Mouse (Mus musculus): ENCODE measurements around the gene Agfg2.

DNA sequence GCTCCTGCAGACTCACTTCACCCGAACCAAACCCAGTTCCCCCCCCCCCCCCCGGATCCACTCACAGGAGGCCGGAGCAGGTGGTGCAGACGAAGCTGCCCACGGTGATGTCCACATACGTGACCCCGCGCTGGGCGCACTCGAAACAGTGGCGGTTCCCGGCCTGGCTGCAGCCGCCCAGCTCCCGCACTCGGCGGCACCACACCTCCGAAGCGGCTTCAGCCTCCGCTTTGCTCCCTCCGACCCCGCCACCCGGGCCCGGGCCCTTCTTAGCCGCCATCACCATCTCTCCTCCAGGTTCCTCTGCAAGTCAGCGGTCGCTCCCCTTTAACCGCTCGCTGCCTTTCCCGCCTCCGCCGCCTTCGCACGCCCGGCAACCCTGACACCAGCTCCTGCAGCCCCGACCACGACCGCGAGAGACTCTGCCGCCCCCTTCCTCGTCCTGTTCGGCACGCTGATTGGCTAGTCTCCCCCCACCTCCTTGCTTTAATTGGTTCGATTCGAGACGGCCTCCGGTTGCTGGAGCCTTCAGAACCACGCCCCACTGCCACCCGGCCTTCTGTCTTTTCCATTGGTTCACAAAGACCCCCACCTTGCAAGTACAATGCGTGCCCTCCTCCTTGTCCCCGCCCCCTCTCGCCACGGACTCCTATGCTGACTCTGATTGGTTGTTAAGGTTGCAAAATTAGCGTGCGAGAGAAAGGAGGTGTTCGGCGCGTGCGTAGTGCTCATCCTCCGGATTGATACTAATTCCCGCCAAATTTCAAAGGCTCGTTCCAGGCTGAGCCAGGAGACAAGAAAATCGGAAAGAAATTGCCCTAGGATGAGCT lies at the start of gene Agfg2:
- TF ChIP-seq MAFK (IDR thresholded peaks at IDR 0.05; ENCODE audit: insufficient read depth, low read depth, low read length): no peak
- no peak for TF ChIP-seq HCFC1 (IDR thresholded peaks at IDR 0.05; ENCODE audit: borderline replicate concordance, insufficient read depth, low read length)
- TF ChIP-seq ZC3H11A (IDR thresholded peaks at IDR 0.05; ENCODE audit: borderline replicate concordance, low read depth, low read length): no peak

Measured in ES-E14 (cell line).